Mouse (Mus musculus): ENCODE results near the gene Gatm. TPM values are rescaled to one million over a fixed set of nuclear protein-coding genes. Genes with fewer than 3 reads are reported as not detected.

Gene Gatm
- total RNA-seq (2021) = 10 to 100 TPM in 1 of 2 experiments, 1 to 10 TPM in 1; 9.1 to 10.5 TPM

DNA sequence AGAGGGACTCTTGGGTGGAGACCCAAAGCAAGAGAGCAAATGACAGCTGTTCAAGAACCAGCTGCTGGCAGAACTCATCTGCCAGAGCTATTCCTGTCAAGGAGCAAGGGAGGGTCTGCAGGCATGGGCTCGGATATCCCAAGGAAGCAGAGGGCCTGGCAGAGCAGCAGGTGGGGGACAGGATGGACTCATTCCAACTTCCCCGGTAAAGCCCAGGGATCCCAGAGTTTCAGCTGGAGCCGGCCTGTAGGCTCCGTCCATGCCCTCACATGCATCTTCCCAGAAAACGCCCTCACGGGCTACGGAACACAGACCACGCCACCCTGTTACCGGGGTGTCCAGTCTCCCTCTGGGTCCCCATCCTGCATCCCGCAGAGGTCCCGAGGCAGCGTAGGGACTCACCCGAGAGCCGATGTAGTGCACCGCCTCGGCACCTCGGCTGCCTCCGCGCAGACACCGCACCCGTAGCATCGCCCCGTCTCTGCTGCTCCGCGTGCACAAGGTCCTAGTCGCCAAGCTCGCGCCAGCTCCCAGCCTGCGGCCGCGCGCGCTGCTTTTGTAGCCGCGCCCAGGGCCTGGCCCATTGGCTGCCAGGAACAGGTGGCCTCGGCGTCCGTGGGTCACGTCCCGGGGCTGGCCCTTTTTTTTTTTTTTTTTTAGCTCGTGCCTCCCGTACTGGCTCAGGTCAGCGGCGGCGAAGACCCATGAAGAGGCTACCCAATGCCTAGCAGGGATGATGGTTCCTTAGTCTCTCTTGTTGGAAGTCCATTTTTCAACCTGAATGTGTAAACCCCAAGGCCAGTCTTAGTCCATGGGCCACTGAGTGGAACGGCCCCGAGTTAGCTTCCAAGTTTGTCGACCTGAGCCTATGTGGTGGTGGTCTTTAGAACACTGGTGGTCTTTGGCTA, at the start of gene Gatm:
TSS of gene Gatm (minus strand) at position 558 of the 908 bp plus-strand sequence.
- DNase-seq = peak; percentile 73

DNA sequence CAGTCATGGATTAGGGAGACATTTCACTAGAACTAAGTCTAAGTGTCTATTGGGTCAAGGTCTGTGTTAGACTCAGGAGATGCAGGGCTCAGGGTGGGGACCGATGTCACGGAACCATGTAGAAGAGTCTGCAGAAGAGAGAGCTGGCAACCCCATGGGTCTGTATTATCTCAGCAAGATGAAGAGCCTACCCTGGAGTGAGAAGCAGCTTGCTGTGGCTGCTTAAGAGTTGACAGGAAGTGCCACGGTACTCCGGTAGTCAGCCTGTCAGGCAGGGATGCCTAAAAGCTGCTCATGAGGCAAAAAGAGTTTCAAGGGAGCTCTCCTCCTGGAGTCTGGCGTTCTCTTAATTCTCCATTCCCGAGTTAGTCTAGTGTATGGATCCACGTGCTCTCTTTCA, 48.7 kb upstream of the Gatm start:
- DNase-seq = no peak

DNA sequence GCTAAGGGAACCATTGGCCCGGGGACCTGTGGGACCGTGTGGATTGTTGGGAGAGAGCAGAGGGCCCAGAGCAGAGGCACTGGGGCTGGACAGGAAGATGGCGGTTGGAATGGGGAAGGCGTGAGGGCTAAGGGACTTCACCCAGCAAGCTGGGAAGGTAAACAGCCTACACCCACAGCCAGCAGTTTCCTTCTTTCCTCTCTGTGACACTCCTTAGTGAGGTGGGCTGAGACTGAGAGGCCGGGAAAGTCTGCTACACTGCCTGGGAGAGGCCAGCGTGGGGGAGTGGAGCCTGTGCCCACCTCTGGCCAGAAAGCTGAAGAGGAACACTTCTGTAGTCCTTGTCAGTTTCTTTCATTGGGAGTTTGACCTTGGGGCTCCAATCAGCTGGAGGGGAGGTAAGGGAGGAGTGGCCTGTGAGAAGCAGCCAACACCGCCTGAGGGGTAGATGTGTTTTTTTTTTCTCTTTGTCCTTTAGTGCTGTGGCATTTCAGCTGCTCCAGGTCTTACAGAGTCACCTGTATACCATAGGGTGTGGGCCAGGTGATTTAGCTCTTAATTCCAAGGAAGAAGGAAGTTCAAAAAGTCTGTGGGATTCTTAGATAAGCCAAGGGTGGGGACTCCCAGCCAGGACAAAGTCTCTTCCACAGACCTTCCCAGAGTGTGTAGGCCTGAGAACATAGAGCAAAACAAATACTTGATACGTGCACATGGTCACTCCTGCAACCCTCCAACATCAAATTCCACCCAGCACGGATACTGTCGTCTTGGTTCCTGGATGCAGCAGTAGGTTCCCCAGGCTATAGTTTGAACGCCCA, 46.8 kb upstream of the Gatm start:
- no peak for DNase-seq

DNA sequence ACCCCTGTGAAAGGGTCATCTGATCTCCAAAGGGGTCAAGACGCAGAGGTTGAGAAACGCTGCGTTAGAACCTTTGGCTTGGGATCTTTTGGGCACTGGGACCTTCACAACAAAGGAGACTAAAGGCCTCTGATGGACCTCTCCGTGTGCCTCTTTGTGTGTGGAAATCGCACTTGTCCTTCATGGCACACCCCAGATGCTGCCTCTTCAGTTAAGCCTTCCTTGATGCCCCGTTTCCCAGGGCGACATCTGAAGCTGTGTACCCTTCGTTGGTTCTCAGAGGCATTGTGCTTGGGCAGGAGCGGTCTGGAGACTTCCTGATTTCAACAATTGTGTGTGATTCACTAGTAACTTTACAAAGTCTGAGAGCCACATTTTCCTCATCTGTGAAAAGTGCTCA, 45.7 kb upstream of the Gatm start:
- no peak for DNase-seq

DNA sequence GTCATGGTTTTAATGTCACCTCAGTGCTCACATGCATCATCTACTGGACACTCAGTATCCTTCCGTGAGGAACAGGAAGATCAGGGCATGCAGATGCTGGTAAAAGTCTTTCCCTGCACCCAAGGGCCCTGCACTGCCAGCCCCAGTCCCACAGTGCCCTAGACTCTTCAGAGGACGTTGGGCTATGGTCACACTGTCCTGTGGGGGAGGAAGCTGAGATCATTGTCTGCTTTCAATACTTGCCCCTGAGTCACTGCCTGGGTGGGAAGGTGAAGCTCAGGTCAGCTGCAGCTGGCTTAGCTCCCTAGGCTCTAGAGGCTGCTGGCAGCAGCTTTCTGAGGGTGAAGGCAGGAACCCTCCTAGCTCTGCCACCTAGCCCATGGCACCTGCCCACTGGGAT, 44.9 kb upstream of the Gatm start:
- no peak for DNase-seq

DNA sequence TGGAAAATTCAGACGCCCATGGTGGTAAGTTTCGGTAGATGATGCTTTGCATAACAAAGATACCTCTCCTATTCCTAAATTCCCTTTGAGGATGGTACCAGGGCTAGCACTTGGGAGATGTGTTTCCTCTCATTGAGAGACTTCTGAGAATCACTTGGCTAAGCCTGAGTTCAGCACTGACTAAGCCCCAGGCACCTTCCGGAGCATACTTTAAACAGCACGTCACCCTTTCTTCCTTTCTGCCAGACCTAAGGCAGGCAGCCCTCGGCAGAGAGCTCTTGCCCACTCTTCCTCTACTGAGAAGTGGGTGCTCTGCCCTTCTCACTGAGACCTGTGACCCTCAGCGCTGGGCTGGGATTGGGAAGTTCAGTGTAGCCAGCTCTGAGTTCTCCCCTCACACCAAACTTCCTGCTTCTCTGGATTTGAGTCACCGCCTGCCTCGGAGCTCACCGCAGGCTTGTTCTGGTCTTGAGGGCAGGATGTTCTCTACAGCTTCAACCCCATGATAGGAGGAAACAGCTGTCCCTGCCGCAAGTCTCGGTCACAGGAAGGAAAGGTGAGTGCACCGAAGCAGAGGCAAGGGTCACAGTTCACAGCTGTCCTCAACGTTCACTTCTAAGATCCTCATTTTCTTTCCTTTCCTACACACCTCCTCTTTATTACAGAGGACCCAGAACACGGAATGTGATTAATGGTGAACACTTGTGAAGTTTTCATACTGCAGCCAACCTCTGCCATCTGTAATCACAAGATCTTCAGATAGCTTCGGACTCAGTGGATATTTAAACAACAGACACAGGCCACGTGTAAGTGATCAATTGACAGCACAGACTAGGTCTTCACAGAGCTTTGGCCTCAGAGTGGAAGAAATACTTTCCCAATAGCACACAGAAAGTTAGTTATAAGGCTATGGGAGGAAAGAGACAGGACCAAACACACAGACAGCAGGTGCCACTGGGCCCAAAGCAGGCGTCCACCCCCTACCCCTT, 41.3 kb upstream of the Gatm start:
- peak; percentile 30 for DNase-seq

DNA sequence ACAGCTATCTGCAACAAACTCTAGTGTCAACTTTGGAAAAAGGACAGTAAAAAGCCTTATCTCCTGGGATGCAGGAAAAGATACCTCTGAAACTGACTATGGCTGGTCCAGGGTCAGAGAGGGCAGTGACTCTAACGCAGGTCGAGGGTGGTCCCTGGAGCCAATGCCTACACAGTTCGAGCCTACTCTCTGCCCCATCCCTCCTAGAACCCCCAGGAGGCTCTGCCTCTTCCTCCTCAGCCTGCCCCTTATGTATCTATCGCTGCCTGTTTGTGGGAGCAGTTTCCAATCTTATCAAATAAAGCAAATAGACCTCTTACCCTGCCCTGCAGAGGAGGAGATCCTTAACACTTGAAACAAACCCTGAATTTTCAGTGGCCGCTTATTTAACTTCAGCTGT, 27.6 kb upstream of the Gatm start:
- DNase-seq = no peak

DNA sequence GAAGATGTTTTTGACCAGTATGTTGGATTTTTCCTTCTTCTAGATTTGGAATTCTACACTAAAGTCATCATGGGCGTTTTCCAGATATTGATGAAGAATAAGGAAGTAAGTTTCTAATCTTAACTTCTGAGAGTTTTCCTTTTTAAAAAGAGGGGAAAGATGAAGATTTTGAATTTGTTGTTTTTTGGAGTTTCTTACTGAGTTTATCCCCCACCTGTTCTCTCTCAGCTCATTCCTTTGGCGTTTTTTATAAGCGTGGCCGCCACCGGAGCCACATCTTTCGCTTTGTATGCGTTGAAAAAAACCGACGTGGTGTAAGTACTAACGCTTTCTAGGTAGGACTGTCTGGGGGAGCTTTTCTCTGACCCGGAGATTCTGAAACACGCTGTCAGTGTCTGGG, 26.9 kb upstream of the Gatm start:
- no peak for DNase-seq

DNA sequence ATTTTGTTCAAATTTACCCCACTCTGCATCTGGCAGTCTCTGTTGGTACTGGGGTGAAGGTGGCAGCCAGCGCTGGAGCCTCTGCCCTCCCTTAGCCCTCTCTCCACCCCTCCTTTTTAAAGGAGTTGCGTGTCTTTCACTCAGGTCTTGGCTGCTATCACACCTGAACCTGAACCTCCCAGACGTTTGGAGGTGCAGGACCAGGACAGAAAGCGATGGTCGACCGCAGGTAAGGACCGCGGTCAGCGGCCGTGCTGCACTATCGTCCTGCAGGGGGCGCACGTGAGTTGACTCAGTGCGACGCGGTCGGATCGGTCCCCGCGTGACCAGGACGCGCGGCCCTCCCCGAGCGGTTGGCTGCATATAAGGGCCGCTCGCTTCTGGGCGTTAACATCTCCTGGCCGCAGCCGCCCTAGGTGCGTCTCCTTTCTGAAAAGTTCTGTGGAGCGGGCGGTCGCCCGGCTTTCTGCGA, 26.5 kb upstream of the Gatm start:
- peak; percentile 83 for DNase-seq

DNA sequence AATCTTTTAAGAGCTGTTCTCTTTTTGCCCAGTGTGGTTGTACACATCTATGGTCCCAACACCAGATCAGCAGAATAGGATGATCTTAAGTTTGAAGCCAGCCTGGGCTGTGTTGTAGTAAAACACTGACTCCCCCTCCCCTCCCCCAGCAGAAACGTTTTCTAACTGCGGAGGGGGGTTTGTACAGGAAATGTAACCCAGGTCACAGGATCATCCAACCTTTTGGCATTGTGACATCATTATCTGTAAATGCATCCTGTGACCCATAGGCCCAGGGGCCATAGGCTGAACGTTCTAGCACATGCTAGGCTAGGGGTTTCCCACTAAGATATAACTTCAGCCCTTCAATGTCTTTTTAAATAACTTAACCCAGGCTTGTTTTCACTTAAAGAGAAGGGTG, 25.6 kb upstream of the Gatm start, which contains the start of gene AA467197:
TSS of gene AA467197 (plus strand) at position 301 of the 400 bp plus-strand sequence.
- no peak for DNase-seq

DNA sequence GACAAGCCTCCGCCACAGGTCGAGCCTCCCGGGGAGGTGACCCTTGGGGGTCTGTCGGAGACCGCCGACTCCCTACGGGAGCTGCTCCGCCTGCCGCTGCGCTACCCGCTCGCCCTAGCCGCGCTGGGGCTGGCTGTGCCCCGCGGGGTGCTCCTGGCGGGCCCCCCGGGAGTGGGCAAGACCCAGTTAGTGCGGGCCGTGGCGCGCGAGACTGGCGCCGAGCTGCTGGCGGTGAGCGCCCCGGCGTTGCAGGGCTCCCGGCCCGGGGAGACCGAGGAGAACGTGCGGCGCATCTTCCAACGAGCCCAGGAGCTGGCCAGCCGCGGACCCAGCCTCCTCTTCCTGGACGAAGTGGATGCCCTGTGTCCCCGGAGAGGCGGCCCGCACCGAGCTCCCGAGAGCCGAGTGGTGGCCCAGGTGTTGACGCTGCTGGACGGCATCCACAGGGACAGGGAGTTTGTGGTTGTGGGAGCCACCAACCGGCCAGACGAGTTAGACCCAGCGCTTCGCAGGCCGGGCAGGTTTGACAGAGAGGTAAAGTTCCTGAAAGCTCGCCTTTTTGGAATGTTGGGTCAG, 20.2 kb upstream of the Gatm start:
- peak; percentile 59 for DNase-seq

DNA sequence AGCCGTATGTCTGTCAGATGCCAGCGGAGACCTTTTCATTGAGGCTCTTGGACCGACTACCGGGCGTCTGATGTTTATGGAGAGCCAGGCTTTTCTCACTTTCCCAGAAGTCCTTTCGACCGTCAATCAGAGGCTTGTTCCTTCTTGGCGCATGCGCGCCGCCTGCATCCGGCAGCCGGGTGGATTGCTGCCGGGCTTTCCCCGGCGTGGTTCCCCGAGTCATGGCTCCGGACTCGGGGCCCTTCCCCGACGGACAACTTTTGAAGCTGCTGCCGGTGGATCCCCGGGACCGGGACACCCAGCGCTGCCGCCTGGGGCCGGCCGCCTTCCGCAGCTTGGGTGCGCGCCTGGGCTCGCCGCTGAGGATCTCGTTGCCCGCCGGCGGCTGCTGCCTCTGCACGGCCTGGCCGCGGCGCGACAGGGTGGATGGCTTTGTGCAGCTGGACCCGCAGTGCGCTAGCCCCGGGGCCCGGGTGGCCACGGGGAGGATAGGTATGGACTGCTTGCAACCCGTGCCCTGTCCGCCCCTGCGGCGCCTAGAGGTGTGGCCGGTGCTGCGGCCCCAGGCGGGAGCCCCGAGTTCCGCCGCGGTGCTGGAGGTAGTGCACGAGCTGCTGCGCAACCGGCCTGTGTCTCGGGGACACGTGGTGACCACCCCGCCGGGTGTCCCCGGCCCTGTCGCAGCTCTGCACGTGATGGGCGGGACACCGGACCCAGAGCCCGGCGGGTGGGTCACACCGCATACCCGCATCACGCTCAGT, 19.5 kb upstream of the Gatm start:
- peak; percentile 89 for DNase-seq

DNA sequence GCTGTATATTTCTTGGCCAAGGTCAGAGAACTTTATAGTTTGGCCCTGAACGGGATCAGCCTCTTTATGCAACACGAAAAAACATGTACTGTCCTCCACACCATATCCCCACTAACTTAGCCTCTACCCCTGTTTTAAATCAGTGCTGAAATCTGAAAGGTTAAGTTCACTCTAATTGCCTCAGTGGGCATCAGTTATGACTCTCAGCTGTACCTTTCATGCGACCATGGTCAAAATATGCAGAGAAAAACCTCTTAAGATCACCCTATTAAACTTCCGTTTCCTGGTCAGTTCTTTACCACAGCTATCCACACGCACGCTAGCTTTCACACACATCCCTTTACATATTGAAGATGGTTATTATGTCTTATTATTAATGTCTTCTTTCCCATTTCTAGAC, 18.8 kb upstream of the Gatm start:
- DNase-seq = no peak

DNA sequence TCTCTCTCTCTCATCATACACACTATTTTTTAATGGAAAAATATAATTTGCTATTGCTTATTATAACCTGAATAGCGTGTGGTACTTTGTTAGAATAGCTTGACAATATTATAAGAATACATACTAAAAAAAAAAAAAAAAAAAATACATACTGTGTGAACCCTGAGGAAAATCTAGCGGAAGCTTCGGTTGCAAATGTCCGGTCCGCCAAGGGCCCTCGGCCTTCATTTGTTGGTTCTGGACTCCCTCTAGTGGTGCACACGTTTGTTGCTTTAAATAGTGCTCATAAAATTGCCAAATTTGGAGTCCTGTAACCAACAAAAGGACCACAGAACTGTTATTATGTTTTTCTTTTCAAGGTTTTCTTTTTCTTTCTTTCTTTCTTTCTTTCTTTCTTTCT, 17.9 kb upstream of the Gatm start:
- peak; percentile 87 for DNase-seq

DNA sequence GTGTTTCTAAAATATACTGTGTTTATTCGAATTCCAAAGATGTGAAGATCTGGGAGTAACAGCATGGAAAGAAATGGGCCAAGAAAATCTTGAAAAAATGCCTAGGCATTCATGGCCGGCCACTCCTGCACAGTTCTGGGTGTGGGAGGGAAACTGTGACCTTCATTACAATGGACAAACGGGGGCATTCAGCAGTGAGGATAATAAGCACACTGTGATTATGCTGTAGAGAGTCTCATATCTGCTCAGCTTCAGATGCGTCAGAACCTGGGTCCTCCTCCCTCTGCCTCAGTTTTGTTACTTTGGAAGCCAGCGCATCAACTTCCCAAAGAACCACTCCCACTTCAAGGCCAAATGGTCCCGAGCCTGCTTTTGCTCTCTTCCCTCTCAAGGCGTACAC, 14.8 kb upstream of the Gatm start:
- no peak for DNase-seq

DNA sequence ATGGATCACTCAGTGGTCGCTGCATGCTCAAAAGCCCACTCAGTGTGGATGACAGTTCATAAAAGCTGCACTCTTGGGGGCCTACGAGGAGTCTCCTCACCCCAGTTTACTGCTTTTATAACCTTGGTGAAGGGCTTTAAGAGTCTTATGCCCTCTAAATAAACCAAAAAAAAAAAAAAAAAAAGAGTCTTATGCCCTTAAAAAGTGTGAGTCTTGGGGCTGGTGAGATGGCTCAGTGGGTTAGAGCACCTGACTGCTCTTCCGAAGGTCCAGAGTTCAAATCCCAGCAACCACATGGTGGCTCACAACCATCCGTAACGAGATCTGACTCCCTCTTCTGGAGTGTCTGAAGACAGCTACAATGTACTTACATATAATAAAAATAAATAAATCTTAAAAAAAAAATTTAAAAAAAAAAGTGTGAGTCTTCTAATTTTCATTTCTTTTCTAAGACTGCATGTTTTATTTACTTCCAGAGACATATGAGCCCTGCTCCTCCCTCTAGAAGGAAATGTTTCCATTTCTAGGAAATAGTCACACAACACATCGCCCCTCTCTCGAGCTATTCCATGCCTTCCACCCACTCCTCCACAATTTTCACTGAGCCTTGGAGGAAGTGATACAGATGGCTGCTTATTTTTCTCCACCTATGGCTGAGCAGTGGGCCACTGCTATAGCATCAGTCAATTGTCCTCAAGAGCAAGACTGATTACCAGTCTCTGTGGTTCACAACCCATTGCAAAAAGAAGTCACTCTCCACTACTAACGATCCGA, 10.4 kb upstream of the Gatm start:
- DNase-seq = no peak

DNA sequence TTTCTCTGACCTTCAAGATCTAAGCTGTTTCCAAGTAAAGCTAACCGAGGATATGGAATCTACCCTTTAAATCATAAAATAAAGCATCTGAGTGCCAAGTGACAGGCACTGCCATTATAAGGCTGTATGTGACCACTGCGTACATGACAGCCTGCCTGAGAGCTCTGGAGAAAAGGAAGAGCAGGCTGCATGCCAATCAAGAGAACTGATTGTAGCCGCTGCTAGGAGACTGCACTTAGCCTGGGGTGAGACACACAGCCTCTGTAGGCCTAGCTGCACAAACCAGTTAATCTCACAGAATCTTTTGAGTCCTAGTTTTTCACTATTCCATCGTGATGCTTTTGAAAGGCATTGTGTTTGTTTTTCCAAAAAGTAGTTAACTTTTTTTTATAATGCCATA, 7.6 kb upstream of the Gatm start:
- no peak for DNase-seq

DNA sequence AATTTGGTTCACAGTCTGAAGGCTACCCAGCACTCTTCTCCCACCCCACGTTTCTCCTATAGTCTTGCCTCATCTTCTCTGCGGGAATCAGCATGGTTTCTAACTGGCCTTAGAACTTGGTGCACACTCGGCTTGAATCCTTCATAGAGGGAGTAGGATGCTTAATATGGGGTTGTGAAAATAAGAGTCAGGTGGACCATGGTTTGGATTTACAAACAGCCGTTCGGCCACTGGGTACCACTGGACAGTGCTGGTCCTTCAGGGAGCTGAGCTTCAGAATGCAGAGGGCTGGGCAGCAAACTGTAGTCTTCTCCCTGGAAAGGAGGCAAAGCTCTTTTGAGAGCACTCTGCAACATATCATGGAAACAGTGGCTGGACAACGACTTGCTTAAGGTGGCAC, 6.7 kb upstream of the Gatm start:
- DNase-seq = no peak

DNA sequence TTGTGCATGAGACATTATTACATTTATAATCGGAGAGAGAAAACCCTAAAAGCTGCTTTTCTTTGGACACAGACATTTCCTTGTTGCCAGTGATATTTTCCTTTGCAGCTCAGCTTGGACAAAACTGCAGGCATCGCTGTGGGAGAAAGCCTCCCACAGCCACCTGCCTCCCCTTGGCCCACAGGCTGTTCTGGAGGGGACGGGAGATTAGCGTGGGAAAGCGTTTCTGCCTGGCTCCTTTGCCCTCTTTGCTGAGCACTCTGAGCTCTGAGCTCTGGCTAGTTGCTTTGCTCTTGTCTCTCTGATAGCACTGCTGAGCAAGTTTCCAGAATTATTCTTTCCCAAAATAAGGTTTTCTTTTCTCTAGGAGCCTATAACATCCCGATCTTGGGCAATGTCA, 5.1 kb upstream of the Gatm start:
- DNase-seq = no peak

DNA sequence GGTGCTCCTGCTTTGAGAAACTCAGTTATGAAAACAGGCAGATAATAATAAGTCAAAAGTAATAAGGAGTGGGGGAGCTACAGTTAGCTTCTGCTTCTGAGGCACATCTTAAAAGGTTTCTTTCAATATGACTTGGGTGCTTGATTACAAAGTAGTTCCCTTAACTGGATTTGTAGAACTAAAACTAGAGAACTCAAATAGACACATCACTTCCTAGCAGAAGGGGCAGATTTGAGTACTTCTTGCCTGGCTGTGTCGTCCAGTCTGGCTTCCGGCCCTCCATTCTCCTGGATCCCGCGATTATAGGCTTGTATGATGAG, 511 bp upstream of the Gatm start:
- DNase-seq = no peak

Data from heart, postnatal 4 days (tissue).